Mouse (Mus musculus): ENCODE data around the gene Cyp4a31.
"Not testable (repeated sequence)": the region's sequence is repeated elsewhere in the genome, so short reads cannot be mapped to it uniquely, and the experiment has no call there.

DNA sequence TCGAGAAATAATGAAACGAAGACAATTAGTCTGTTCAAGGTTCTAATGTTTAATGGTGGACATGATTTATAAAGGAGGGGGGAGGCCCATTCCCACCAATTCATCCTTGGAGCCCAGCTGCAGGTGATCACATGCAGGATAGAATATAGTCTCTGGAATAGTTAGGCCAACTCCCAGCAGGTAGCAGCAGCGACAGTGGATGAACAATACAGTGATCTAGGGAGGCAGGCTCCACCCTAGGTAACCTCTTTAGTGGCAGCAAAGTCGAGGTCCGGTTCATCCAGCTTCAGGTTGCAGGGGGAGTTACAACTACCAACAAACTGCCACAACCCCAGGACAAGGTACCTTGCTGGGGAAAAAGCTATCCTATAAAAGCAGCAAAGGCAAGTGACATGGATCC lies 2.2 kb upstream of the Cyp4a31 start:
- TF ChIP-seq POLR2A (IDR thresholded peaks at IDR 0.05; ENCODE audit: extremely low read depth, insufficient read depth, low read length); CTCF (IDR thresholded peaks at IDR 0.05; ENCODE audit: low read depth, low read length): not testable (repeated sequence)
